Mouse (Mus musculus): ENCODE results near the gene Grid2ip. TPM values are rescaled to one million over a fixed set of nuclear protein-coding genes. Genes with fewer than 3 reads are reported as not detected.

Grid2ip gene
- total and polyA plus RNA-seq, 3 experiments: not detected

DNA sequence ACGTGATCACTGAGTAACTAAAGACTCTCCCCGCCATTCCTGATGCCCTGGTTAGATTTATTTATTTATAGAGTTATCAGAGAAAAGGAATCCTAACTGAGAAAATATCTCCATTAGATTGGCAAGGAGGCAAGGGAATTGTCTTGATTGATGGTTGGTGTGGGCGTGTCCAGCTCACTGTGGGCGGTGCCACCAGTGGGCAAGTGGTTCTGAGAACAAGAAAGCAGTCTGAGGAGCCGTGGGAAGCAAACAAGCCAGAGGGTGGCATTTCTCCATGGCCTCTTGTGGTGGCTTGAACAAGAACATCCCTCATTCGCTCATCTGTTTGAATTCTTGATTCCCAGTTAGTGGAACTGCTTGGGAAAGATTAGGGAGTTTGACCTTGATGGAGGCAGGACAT is 17.5 kb upstream of the Grid2ip start:
- Histone ChIP-seq H3K27me3 (replicated peaks) (peaks cover 8% of the 10 kb centered on the region), H3K27ac (ENCODE audit: insufficient read depth, low read depth) (no peak overlapping the region), H3K36me3 (replicated peaks in 1 of 2; ENCODE audit: control insufficient read depth in 1 of 2, insufficient read depth in 1 of 2, low read length in 1 of 2) (no peaks in the 10 kb centered on the region), H3K79me2 (replicated peaks; ENCODE audit: control insufficient read depth, extremely low read depth, insufficient read depth, poor library complexity, severe bottlenecking) (no peaks in the 10 kb centered on the region), H3K9ac (ENCODE audit: insufficient read depth, low read depth) (no peak overlapping the region), H3K4me2 (ENCODE audit: insufficient read depth, low read depth, poor library complexity, severe bottlenecking) (no peak overlapping the region), H3K4me3 (replicated peaks in 1 of 3; ENCODE audit: low read depth in 2 of 3, low read length in 2 of 3, poor library complexity in 1 of 3) (no peak overlapping the region), H3K4me1 (ENCODE audit: control insufficient read depth in 1 of 2, insufficient read depth in 2 of 2) (no peaks in the 10 kb centered on the region), H3K9me3 (replicated peaks; ENCODE audit: low read length) (peaks cover under 1% of the 10 kb centered on the region)
- no peak for DNase-seq (ENCODE audit: extremely low read depth)
- in situ Hi-C loops (cut with MboI; ENCODE audit: low pct_ligation_motif_present, low pct_unique_long_range_greater_than_20kb, low sequenced_read_pairs): loop anchor here (10.0 kb wide), 1 partner anchor 75 kb away; no protein-coding TSS in a partner anchor
- TF ChIP-seq EP300 (IDR thresholded peaks at IDR 0.05; ENCODE audit: low read length) (no peak), PAX5 (IDR thresholded peaks at IDR 0.05; ENCODE audit: low read length) (no peak), NRF1 (IDR thresholded peaks at IDR 0.05; ENCODE audit: low read depth, low read length) (no peak), IRF4 (IDR thresholded peaks at IDR 0.05; ENCODE audit: low read depth, low read length) (no peak)
- dilution Hi-C loops (cut with MboI; ENCODE audit: extremely low pct_ligation_motif_present, extremely low pct_unique_long_range_greater_than_20kb, low sequenced_read_pairs): no loop called here

DNA sequence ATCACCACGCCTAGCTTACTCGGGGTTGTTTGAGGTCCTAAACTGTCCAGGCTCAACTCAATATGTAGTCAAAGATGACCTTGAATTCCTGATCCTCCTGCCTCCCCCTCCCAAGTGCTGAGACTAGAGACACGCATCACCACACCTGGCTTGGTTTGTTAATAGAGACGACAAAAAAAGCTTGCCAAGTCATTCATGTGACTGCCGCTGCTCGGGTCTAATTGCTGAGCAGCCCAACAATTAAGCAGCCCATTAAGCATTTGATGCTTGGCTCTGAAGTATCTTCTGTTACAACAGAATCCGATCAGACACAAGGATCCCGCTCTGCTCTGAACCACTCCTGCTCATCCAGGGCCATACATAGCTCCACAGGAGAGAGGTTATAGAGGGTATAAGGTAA is 10.8 kb upstream of the Grid2ip start:
- H3K4me1 ChIP-seq (ENCODE audit: control insufficient read depth in 1 of 2, insufficient read depth in 2 of 2): no peaks in the 10 kb centered on the region
- in situ Hi-C loops (cut with MboI; ENCODE audit: low pct_ligation_motif_present, low pct_unique_long_range_greater_than_20kb, low sequenced_read_pairs) (no loop called here), dilution Hi-C loops (cut with MboI; ENCODE audit: extremely low pct_ligation_motif_present, extremely low pct_unique_long_range_greater_than_20kb, low sequenced_read_pairs) (no loop called here)
- no peak overlapping the region for H3K4me2 ChIP-seq (ENCODE audit: insufficient read depth, low read depth, poor library complexity, severe bottlenecking)
- no peak overlapping the region for H3K4me3 ChIP-seq (replicated peaks in 1 of 3; ENCODE audit: low read depth in 2 of 3, low read length in 2 of 3, poor library complexity in 1 of 3)
- no peaks in the 10 kb centered on the region for H3K36me3 ChIP-seq (replicated peaks in 1 of 2; ENCODE audit: control insufficient read depth in 1 of 2, insufficient read depth in 1 of 2, low read length in 1 of 2)
- H3K27me3 ChIP-seq (replicated peaks): peaks cover 22% of the 10 kb centered on the region
- TF ChIP-seq CHD1 (IDR thresholded peaks at IDR 0.05; ENCODE audit: low read depth, low read length) (no peak), USF2 (conservative IDR thresholded peaks at IDR 0.05; ENCODE audit: low read depth, low read length) (no peak), MXI1 (IDR thresholded peaks at IDR 0.05; ENCODE audit: low read depth, low read length) (no peak), ZMIZ1 (IDR thresholded peaks at IDR 0.05; ENCODE audit: low read depth, low read length) (no peak), ELF1 (IDR thresholded peaks at IDR 0.05; ENCODE audit: low read depth, low read length) (no peak), UBTF (IDR thresholded peaks at IDR 0.05; ENCODE audit: low read depth, low read length) (no peak), MAX (IDR thresholded peaks at IDR 0.05; ENCODE audit: low read length) (no peak), TBP (conservative IDR thresholded peaks at IDR 0.05; ENCODE audit: low read depth, low read length) (no peak)
- H3K9me3 ChIP-seq (replicated peaks; ENCODE audit: low read length): peaks cover 14% of the 10 kb centered on the region
- no peaks in the 10 kb centered on the region for H3K79me2 ChIP-seq (replicated peaks; ENCODE audit: control insufficient read depth, extremely low read depth, insufficient read depth, poor library complexity, severe bottlenecking)
- H3K9ac ChIP-seq (ENCODE audit: insufficient read depth, low read depth): no peak overlapping the region
- DNase-seq (ENCODE audit: extremely low read depth): no peak
- no peak overlapping the region for H3K27ac ChIP-seq (ENCODE audit: insufficient read depth, low read depth)

DNA sequence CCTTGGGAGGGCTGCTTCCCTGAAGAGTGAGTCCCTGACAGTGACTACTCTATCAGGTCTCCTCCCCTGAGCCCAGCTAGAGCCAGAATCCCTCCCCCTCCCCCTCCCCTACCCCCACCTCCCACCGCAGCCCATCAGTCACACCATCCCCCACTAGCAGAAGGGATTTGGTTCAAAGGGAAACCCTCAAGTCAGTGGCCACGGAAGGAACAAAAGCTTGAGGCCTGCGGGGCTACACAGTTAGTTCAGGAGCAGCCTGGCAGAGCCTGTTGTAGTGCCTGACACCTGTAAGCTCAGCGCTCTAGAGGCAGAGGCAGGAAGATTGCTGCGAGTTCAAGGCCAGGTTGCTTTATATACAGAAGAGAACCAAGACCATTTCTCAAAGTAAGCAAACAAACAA is 1.1 kb upstream of the Grid2ip start:
- peaks cover 21% of the 10 kb centered on the region for H3K9me3 ChIP-seq (replicated peaks; ENCODE audit: low read length)
- H3K4me3 ChIP-seq (replicated peaks in 1 of 3; ENCODE audit: low read depth in 2 of 3, low read length in 2 of 3, poor library complexity in 1 of 3): no peak overlapping the region
- H3K79me2 ChIP-seq (replicated peaks; ENCODE audit: control insufficient read depth, extremely low read depth, insufficient read depth, poor library complexity, severe bottlenecking): no peaks in the 10 kb centered on the region
- dilution Hi-C loops (cut with MboI; ENCODE audit: extremely low pct_ligation_motif_present, extremely low pct_unique_long_range_greater_than_20kb, low sequenced_read_pairs) (no loop called here), in situ Hi-C loops (cut with MboI; ENCODE audit: low pct_ligation_motif_present, low pct_unique_long_range_greater_than_20kb, low sequenced_read_pairs) (no loop called here)
- peaks cover 34% of the 10 kb centered on the region for H3K27me3 ChIP-seq (replicated peaks)
- H3K4me2 ChIP-seq (ENCODE audit: insufficient read depth, low read depth, poor library complexity, severe bottlenecking): no peak overlapping the region
- no peaks in the 10 kb centered on the region for H3K36me3 ChIP-seq (replicated peaks in 1 of 2; ENCODE audit: control insufficient read depth in 1 of 2, insufficient read depth in 1 of 2, low read length in 1 of 2)
- no peak overlapping the region for H3K27ac ChIP-seq (ENCODE audit: insufficient read depth, low read depth)
- TF ChIP-seq SIN3A (IDR thresholded peaks at IDR 0.05; ENCODE audit: low read length) (no peak), IRF4 (IDR thresholded peaks at IDR 0.05; ENCODE audit: low read depth, low read length) (no peak), ZC3H11A (IDR thresholded peaks at IDR 0.05; ENCODE audit: low read depth, low read length) (no peak)
- no peak for DNase-seq (ENCODE audit: extremely low read depth)
- H3K9ac ChIP-seq (ENCODE audit: insufficient read depth, low read depth): no peak overlapping the region
- peaks cover 0 to 6% of the 10 kb centered on the region in 2 experiments; a peak in 2 of 4 replicates for H3K4me1 ChIP-seq (ENCODE audit: control insufficient read depth in 1 of 2, insufficient read depth in 2 of 2)

Data from CH12.LX (cell line).